Mouse (Mus musculus) brain, adult 10 weeks (tissue): Measurements from ENCODE around the gene Sec24c. TPM values are rescaled to one million over a fixed set of nuclear protein-coding genes. Genes with fewer than 3 reads are reported as not detected.

Source experiments
- polyA plus RNA-seq: library from polyadenylated mRNA; stranded (reverse); fragments of 350-450 nt; fragmentation: Illumina TruSeq; extraction: RNeasy Lipid Tissue Mini Kit (QIAGEN cat#74804); gene quantifications from one replicate; pipeline ENCODE4 v1.2.3, GENCODE M21; 2015; ENCODE audit warnings: low read depth, low replicate concordance

Gene Sec24c
- 57.9 TPM for polyA plus RNA-seq

DNA sequence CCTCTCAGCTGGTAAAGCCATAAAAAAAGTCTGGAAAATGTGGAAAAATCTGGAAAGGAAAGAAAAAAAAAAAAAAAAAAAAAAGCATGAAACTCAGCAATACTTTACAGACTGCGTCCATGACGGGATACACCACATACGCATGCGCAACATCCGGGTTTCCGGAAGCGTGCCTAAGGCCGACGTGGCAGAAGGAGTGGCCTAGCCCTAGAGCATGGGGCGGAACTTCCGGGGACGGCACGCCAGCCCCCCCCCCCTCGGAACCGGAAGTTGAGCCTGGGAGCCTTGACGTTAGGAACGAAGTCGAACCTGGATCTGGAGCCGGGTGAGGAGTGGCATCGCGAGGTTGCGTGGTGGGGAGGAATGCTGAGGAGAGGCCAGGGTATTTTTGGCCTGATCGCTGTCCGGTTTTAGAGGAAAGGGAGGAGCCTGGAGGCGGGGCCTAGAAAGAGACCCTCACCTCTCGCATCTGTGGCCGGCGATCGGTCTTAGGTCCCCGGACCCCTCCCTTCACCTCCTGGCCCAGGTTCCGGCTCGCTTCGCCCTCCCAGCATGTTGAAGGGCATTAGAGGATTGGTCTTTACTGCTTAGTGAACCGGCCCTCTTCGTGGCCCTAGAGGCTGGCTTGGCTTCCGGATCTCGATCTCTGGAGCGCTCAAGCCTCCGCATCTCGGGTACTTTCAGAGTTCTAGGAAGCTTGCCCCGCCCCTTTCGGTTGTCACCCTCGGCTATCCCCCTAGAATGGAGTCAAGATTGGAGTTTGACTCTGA, at the start of gene Sec24c:
TSS of gene Sec24c (plus strand) at position 245 of the 770 bp plus-strand sequence.

DNA sequence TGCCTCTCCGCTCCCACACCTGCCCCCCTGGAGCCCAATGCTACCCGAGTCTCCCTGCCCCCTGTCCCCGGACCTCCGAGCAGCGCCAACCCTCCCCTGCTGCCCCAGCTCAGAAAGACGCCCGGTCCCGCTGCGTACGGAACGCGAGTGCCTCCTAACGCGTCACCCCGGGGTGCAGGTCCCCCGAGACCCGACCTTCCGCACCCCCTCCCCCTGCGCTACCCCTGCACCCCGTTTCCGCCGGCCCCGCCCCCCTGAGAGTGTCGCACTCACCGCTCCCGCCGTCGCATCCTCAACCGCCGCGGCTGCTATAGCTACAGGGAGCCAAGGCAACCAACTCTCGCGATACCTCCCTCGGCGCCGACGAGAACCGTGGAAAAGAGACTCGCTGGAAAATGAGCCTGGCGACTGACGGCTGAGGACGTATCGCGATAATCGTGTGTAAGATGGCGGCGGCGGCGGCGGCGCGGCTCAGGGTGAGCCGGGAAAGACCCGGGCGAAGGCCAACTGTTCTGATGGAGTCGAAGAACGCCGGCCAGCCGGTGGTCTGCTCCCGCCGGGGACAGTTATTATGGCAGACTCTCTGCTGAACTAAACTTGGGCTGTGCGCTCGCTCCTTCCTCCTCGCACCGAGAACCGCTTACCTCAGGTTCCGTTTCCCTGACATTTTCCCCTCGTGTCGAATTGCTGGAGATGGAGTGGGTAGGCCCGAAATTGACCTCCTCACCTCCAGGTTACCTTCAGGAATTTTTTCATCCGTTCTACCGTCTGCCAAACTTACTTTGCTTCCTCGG, 33.3 kb upstream of the Sec24c start, which contains the start of gene Usp54:
TSS of gene Usp54 (minus strand) at position 420 of the 794 bp plus-strand sequence.

DNA sequence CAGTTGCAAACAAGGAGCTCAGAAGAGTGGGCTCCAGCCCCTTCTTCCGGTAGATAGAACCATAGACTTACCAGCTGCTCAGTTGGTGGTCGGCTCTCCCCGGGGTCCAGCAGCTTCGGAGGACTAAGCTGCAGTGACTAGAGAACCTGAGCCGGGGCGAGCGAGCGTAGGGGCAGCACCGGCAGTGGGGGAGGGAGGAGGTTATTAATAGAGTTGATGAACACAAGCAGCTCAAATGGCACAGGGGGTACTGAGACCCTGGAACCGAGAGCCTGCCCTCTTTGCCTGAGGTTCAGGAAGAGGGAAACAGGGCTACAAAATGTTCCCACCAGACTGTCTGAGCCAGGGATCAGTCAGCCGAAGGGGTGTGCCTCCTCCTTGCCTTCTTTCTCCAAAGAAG, 17.7 kb upstream of the Sec24c start, which contains the start of gene Myoz1:
TSS of gene Myoz1 (minus strand) at position 180 of the 400 bp plus-strand sequence.

GRCm38 (mm10) chr14:20668154-20668810, 5.8 kb upstream of the Sec24c start, which contains the start of gene Synpo2l:
Synpo2l (minus strand) TSS chr14:20668354.

GRCm38 (mm10) chr14:20694884-20695760, 21.0 kb downstream of the Sec24c start, which contains the start of gene Fut11:
Fut11 (plus strand) TSS chr14:20694968.

DNA sequence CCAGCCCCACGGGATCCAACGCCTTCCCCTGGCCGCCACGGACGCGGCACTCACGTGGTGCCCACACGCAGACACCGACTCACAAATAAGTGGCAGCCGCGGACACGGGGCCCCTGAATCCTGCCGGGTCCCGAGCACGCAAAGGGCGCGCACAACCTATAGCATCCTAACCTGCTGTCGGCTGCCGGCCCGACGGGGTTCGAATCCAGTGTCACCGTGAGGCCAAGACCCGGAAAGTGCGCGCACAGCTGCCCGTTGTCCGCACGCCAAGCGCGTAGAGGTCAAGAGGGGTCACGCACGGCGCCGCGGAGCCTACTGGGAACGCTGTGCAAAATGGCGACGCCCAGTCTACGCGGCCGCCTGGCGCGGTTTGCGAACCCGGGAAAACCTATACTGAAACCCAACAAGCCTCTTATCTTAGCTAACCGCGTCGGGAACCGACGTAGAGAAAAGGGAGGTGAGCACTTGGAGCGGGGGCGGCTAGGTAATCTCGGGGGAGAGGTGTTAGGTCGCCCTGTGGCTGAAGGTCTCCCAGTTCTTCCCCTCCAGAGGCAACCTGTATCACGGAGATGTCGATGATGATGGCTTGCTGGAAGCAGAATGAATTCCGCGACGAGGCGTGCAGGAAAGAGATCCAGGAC, 28.8 kb downstream of the Sec24c start, which contains the start of gene Chchd1:
TSS of gene Chchd1 (plus strand) at position 266 of the 641 bp plus-strand sequence.

DNA sequence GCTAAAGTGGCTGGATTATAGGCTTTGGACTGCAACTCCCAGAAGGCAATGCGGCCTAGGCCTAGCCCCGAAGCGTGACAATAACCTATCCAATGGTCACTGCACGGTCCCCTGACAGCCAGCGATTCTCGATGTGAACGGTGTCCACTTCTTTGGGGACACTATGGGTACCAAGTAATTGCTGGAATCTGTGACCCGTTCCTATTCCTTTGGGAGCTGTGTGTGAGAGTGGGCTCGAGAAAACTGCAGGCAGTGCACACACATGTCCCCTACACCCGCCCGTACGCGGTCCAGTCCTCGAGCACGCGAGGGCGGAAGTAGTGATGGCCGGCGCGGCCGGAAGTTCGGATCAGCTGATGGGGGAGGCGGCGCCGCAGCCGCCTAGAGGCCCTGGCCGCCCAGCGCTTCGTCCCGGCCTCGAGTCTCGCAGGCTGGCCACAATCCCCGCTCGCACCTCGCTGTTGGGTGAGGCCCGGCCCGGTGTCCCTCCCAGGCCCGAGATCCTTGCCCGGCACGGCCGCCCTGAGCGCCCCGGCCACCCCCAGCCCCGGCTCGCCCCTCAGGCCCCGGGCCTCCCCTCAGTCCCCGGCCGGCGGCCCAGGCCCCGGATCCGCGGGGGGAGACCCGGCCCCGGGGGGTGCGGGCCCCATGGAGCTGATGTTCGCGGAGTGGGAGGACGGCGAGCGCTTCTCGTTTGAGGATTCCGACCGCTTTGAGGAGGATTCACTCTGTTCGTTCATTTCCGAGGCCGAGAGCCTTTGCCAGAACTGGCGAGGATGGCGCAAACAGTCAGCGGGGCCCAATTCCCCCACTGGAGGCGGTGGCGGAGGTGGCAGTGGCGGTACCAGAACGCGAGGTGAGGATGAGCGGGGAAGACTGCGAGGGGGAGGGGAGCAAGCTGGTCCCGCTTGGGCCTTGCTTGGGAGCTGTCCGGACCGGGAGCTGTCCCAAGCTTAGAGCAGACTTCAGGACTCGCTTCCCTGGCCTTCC, 33.4 kb downstream of the Sec24c start, which contains the start of gene Zswim8:
TSS of gene Zswim8 (plus strand) at position 352 of the 990 bp plus-strand sequence.

GRCm38 (mm10) chr14:20733952-20734774, 60.1 kb downstream of the Sec24c start, which contains the start of gene Ndst2:
Ndst2 (minus strand) TSS chr14:20734562.

Other genes with a start within 250 kb of the Sec24c start
- gene Cfap70, start 222.1 kb upstream of the Sec24c start, polyA plus RNA-seq = 0.88 TPM
- 85.4 TPM for gene Anxa7, start 194.2 kb upstream of the Sec24c start, polyA plus RNA-seq
- gene Mss51, start 177.4 kb upstream of the Sec24c start, polyA plus RNA-seq = 0.33 TPM
- gene Ppp3cb, start 127.7 kb upstream of the Sec24c start, polyA plus RNA-seq = 266 TPM
- 42.2 TPM for gene Usp54, start 33.2 kb upstream of the Sec24c start, polyA plus RNA-seq
- not detected for gene Myoz1, start 17.8 kb upstream of the Sec24c start, polyA plus RNA-seq
- not detected for gene Synpo2l, start 6.0 kb upstream of the Sec24c start, polyA plus RNA-seq
- 14.1 TPM for gene Fut11, start 20.7 kb downstream of the Sec24c start, polyA plus RNA-seq
- gene Chchd1, start 28.7 kb downstream of the Sec24c start, polyA plus RNA-seq = 163 TPM
- 95.7 TPM for gene Zswim8, start 33.2 kb downstream of the Sec24c start, polyA plus RNA-seq
- gene Ndst2, start 60.3 kb downstream of the Sec24c start, polyA plus RNA-seq = 14.9 TPM
- 264 TPM for gene Camk2g, start 119.8 kb downstream of the Sec24c start, polyA plus RNA-seq
- gene Plau, start 162.4 kb downstream of the Sec24c start, polyA plus RNA-seq = 4.3 TPM